Comparison of ENCODE assay signal across 8 mouse cellular contexts in the genomic region with DNA sequence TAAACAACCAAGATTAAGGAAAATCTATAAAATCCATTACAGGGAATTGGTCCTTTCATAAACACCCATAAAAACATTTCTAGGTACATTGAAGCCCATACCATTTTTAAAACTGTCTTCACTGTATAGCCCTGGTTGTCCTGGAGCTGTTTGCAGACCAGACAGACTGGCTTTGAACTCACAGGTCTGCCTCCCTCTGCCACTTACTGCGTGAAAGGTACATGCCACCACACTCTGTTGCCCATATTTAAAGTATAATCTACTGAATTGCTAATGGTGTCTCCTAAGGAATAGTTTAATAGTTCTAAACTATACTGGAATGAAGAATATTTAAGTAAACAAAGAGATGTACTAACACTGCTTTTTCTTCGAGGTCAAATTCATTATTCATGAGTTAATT. TPM values are rescaled to one million over a fixed set of nuclear protein-coding genes. Genes with fewer than 3 reads are reported as not detected.
A peak's percentile ranks its signal among the peaks of the same experiment; 100 is the strongest.
DNase-seq lines count a peak whose midpoint lies in the region; ATAC-seq and TF ChIP-seq lines count a peak whose summit lies in the region.
"Had no signal": no experiment of that assay in that cellular context is flagged by ENCODE, and none has a peak within 500 bp of the region (broad histone marks: within the 10 kb centered on the region; RNA-seq: fewer than 3 reads in every experiment).

No protein-coding gene starts in this region.

- 65% methylated on average over 2 of the region's 2 CpGs for WGBS in forebrain, embryonic 16.5 days
- 70% methylated on average over 2 of the region's 2 CpGs for WGBS in liver, embryonic 13.5 days (ENCODE audit: insufficient replicate concordance)

- H3K4me3 ChIP-seq in testis, adult 2 months (ENCODE audit: control insufficient read depth, low read depth, low read length), result peak overlapping the region; percentile 47
- no peak overlapping the region for H3K4me3 ChIP-seq in forebrain, embryonic 16.5 days (replicated peaks; ENCODE audit: low read length)
- H3K4me3 ChIP-seq in liver, embryonic 13.5 days (replicated peaks), result peak overlapping the region; percentile 68

- H3K27ac ChIP-seq in testis, adult 2 months (ENCODE audit: control insufficient read depth, insufficient read depth, low read depth, low read length), result no peak overlapping the region
- peak overlapping the region; percentile 45 for H3K27ac ChIP-seq in forebrain, embryonic 16.5 days (ENCODE audit: low read length)
- peak overlapping the region; percentile 86 for H3K27ac ChIP-seq in liver, embryonic 13.5 days

- no peak for ATAC-seq in forebrain, embryonic 16.5 days
- ATAC-seq in liver, embryonic 13.5 days (ENCODE audit: low read depth), result no peak

- no peak for TF ChIP-seq CTCF in testis, adult 2 months (IDR thresholded peaks at IDR 0.05; ENCODE audit: control insufficient read depth, insufficient read depth, insufficient replicate concordance, low read depth, low read length)

- no peak for TF ChIP-seq POLR2A in testis, adult 2 months (IDR thresholded peaks at IDR 0.05; ENCODE audit: control insufficient read depth, low read depth, low read length)

- peak overlapping the region; percentile 85 for H3K4me2 ChIP-seq in forebrain, embryonic 16.5 days (ENCODE audit: low read length)
- H3K4me2 ChIP-seq in liver, embryonic 13.5 days, result peak overlapping the region; percentile 82

- no peaks in the 10 kb centered on the region for H3K9me3 ChIP-seq in forebrain, embryonic 16.5 days (ENCODE audit: control insufficient read depth, low read length)
- H3K9me3 ChIP-seq in liver, embryonic 13.5 days (replicated peaks), result no peaks in the 10 kb centered on the region

- no peaks in the 10 kb centered on the region for H3K36me3 ChIP-seq in testis, adult 2 months (ENCODE audit: control insufficient read depth, insufficient read depth, low read length)
- H3K36me3 ChIP-seq in forebrain, embryonic 16.5 days (ENCODE audit: control insufficient read depth, insufficient read depth), result no peaks in the 10 kb centered on the region
- peaks cover 35% of the 10 kb centered on the region for H3K36me3 ChIP-seq in liver, embryonic 13.5 days

- H3K27me3 ChIP-seq in testis, adult 2 months (ENCODE audit: control insufficient read depth, insufficient read depth, low read length), result no peaks in the 10 kb centered on the region
- no peaks in the 10 kb centered on the region for H3K27me3 ChIP-seq in forebrain, embryonic 16.5 days (replicated peaks; ENCODE audit: control insufficient read depth, insufficient read depth, low read length)
- no peaks in the 10 kb centered on the region for H3K27me3 ChIP-seq in liver, embryonic 13.5 days

- DNase-seq in testis, postnatal 10 days (ENCODE audit: low spot score), result no peak
- DNase-seq in liver, embryonic 13.5 days, result no peak
- no peak for DNase-seq in urinary bladder, adult 18-20 months (ENCODE audit: low spot score in 2 of 2)
- DNase-seq in right cerebral cortex, postnatal 14 days, result no peak
- no peak for DNase-seq in gastrocnemius, postnatal 10 days
- DNase-seq: kidney, postnatal 36 days had no signal

- no peak overlapping the region for H3K9ac ChIP-seq in forebrain, embryonic 16.5 days (replicated peaks; ENCODE audit: low read depth, low read length)
- H3K9ac ChIP-seq in liver, embryonic 13.5 days, result peak overlapping the region; percentile 75; the same call in 1 of the 2 replicates

- H3K4me1 ChIP-seq in testis, adult 2 months (ENCODE audit: control insufficient read depth, insufficient read depth, low read length), result peaks cover 6% of the 10 kb centered on the region; the same call in 1 of the 2 replicates
- H3K4me1 ChIP-seq in forebrain, embryonic 16.5 days (replicated peaks; ENCODE audit: control insufficient read depth, insufficient read depth, low read length), result peaks cover 47% of the 10 kb centered on the region
- peaks cover 51% of the 10 kb centered on the region for H3K4me1 ChIP-seq in liver, embryonic 13.5 days (replicated peaks)

RNA-seq across cellular contexts. Expression of gene Chd2, which starts 5.1 kb away (rescaled TPM):
- 17.7 and 20.6 TPM in 2 replicates for polyA plus RNA-seq in testis, adult 2 months (2012; rRNA removed)
- polyA plus RNA-seq in forebrain, embryonic 16.5 days (2015; fragmentation: Nextera tagmentation; extraction: Ambion mirVana), result 56.8 and 60.2 TPM in 2 replicates
- 18.8 and 25.6 TPM in 2 replicates for polyA plus RNA-seq in liver, embryonic 13.5 days (2015; fragmentation: Nextera tagmentation; extraction: Ambion mirVana)
- total RNA-seq in gastrocnemius, postnatal 10 days (2021), result 10 to 100 TPM; 42.9 to 57.0 TPM
